Mouse (Mus musculus): ENCODE data around the gene Cxadr.

GRCm38 (mm10) chr16:78378493-78378892 is 77.2 kb downstream of the Cxadr start:
- TF ChIP-seq CTCF (IDR thresholded peaks at IDR 0.05 in 2 of 3, conservative IDR thresholded peaks at IDR 0.05 in 1 of 3; ENCODE audit: control insufficient read depth in 1 of 3, insufficient read depth in 1 of 3, low read depth in 2 of 3, low read length in 3 of 3, poor library complexity in 1 of 3, severe bottlenecking in 1 of 3) (no peak), POLR2A (IDR thresholded peaks at IDR 0.05; ENCODE audit: control insufficient read depth in 1 of 2, insufficient read depth in 1 of 2, low read depth in 1 of 2, low read length in 2 of 2, poor library complexity in 1 of 2) (no peak), GATA1 (IDR thresholded peaks at IDR 0.05; ENCODE audit: low read depth, low read length) (no peak)
